Mouse (Mus musculus) liver, postnatal 0 days (tissue): ENCODE results near the gene Cpeb3. TPM values are rescaled to one million over a fixed set of nuclear protein-coding genes. Genes with fewer than 3 reads are reported as not detected.

ENCODE experiments used
- ATAC-seq: fragments of 200-750 bp; cut with Nextera tagmentation; 2 replicates; pipeline ENCODE4 v1.8.0; 2017; ENCODE audit warnings: mild to moderate bottlenecking, moderate library complexity
- DNase-seq: peaks from one replicate; pipeline ENCODE4 v3.0.0-alpha.2; 2016
- H3K27ac ChIP-seq: fragments of 300-500 bp; sonication (generic); 2 replicates; pipeline ENCODE4 v1.5.1; 2014; ENCODE audit warnings: antibody characterized with exemption, moderate library complexity, mild to moderate bottlenecking, low read depth
- H3K27me3 ChIP-seq: fragments of 300-500 bp; sonication (generic); 2 replicates; pipeline ENCODE4 v1.6.1; 2014; ENCODE audit warnings: low read length, control low read depth, mixed read lengths; ENCODE audit not compliant: insufficient read depth
- H3K36me3 ChIP-seq: fragments of 300-500 bp; sonication (generic); replicated peaks from 2 replicates; pipeline ENCODE4 v1.6.1; 2014; ENCODE audit warnings: mild to moderate bottlenecking, control low read depth, low read length, moderate library complexity, mixed read lengths; ENCODE audit not compliant: insufficient read depth
- H3K4me1 ChIP-seq: fragments of 300-500 bp; sonication (generic); 2 replicates; pipeline ENCODE4 v1.6.1; 2014; ENCODE audit warnings: antibody characterized with exemption, mild to moderate bottlenecking, control low read depth; ENCODE audit not compliant: insufficient read depth
- H3K4me2 ChIP-seq: fragments of 300-500 bp; sonication (generic); 2 replicates; pipeline ENCODE4 v1.6.1; 2014; ENCODE audit warnings: low read depth, mild to moderate bottlenecking, low read length, moderate library complexity, mixed read lengths
- H3K4me3 ChIP-seq: fragments of 300-500 bp; sonication (generic); 2 replicates; pipeline ENCODE4 v1.5.1; 2014; ENCODE audit warnings: low read depth, low read length
- H3K9ac ChIP-seq: fragments of 300-500 bp; sonication (generic); replicated peaks from 2 replicates; pipeline ENCODE4 v1.6.1; 2014; ENCODE audit warnings: mild to moderate bottlenecking, moderate library complexity
- H3K9me3 ChIP-seq: fragments of 300-500 bp; sonication (generic); 2 replicates; pipeline ENCODE4 v1.6.1; 2016; ENCODE audit warnings: mild to moderate bottlenecking, control low read depth, low read length, mixed read lengths
- CTCF ChIP-seq: sonication (generic); IDR thresholded peaks from 2 replicates; pipeline ENCODE4 v1.5.1; 2016; ENCODE audit warnings: antibody characterized with exemption, low read depth
- EP300 ChIP-seq: IDR thresholded peaks from 2 replicates; pipeline ENCODE4 v1.6.1; 2016; ENCODE audit warnings: antibody characterized with exemption, low read depth, mild to moderate bottlenecking
- WGBS: fragments of 180-500 bp; shearing (Covaris S2); extraction: QIAGEN DNeasy Blood & Tissue Kit; methylation state at CpG from one replicate; pipeline ENCODE4 v1.1.7; 2014; ENCODE audit not compliant: insufficient replicate concordance; 5-methylcytosine and 5-hydroxymethylcytosine counted together
- polyA plus RNA-seq: library from polyadenylated mRNA; unstranded; fragments of >200 nt; fragmentation: Nextera tagmentation; extraction: Ambion mirVana; gene quantifications from 2 replicates; pipeline ENCODE4 v1.2.1, GENCODE M21; 2015

The Cpeb3 gene
- polyA plus RNA-seq, 1 experiment from 2014 or later, result 2.1 TPM

DNA sequence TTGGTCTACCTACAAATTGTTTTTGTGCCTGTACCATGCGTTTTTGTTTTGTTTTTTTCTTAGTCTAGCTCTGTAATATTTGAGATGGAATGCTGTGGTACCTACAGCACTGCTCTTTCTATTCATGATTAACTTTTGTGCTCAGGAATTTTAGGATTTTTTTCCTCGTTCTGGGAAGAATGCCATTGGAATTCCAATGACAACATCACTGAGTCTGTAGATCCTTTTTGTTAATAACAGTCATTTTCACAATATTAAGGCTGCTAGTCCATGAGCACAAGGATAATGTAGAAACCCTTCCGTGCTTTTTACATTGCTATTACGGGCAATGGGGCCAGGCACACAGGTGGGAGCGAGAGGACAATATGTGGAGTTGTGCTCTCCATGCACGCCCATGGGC is 96.6 kb downstream of the Cpeb3 start:
- H3K9me3 ChIP-seq, result no peaks in the 10 kb centered on the region

DNA sequence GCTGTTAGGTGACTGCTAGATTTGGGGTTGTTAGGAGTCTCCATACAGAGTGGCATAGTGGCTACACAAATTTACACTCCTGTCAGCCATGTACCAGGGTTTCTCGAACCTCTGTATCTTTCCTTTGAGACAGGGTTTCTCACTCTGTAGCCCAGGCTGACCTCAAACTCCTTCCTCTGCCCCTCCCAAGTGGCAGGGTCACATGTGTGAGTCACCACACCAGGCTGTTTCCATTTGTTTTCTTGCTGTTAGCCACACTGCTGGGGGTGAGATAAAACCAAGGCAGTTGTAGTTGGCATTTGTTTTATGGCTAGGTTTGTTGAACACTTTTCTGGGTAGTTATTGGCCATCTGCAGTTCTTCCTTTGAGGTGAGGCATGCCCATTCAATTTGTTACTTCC is 97.9 kb downstream of the Cpeb3 start:
- ATAC-seq (no peak), DNase-seq (no peak)
- H3K4me1 ChIP-seq, result no peaks in the 10 kb centered on the region; the same call in 1 of the 2 replicates
- TF ChIP-seq EP300, result no peak
- no peak for TF ChIP-seq CTCF
- no peaks in the 10 kb centered on the region for H3K27me3 ChIP-seq
- H3K9ac ChIP-seq, result no peak overlapping the region
- no peak overlapping the region for H3K4me3 ChIP-seq
- no peak overlapping the region for H3K27ac ChIP-seq
- no peaks in the 10 kb centered on the region for H3K9me3 ChIP-seq
- no peaks in the 10 kb centered on the region for H3K36me3 ChIP-seq
- WGBS, result 29% methylated on average over 1 of the region's 1 CpGs
- H3K4me2 ChIP-seq, result no peak overlapping the region

More for the DNA sequence above, 96.6 kb downstream of the Cpeb3 start:
- H3K27me3 ChIP-seq, result no peaks in the 10 kb centered on the region
- no peak for TF ChIP-seq CTCF
- TF ChIP-seq EP300, result no peak
- H3K36me3 ChIP-seq, result no peaks in the 10 kb centered on the region
- no peak overlapping the region for H3K4me2 ChIP-seq
- H3K4me3 ChIP-seq, result no peak overlapping the region
- ATAC-seq (no peak), DNase-seq (no peak)
- no peaks in the 10 kb centered on the region; the same call in 1 of the 2 replicates for H3K4me1 ChIP-seq
- 83% methylated on average over 6 of the region's 6 CpGs for WGBS
- H3K9ac ChIP-seq, result no peak overlapping the region
- no peak overlapping the region for H3K27ac ChIP-seq

DNA sequence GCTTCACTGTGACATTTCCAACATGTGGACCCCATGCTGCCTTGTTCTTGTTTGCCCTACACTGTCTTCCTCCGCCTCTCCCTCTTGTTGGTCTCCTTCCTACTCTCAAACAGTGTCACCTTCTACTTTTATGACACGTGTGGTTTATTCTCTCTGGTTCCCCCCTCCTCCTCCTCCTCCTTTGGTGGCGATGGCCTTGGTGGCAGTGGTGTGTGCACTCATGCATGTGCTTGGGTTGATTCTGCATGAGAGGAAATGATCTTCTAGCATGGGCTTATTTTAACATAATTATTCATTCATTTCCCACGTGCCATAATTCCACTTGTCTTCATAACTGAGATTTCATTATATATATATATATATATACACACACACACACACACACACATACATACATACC is 98.5 kb downstream of the Cpeb3 start:
- Histone ChIP-seq H3K36me3 (no peaks in the 10 kb centered on the region), H3K27me3 (no peaks in the 10 kb centered on the region), H3K9ac (no peak overlapping the region), H3K4me2 (no peak overlapping the region), H3K4me3 (no peak overlapping the region), H3K9me3 (no peaks in the 10 kb centered on the region), H3K4me1 (no peaks in the 10 kb centered on the region; the same call in 1 of the 2 replicates), H3K27ac (no peak overlapping the region)
- TF ChIP-seq EP300, result no peak
- TF ChIP-seq CTCF, result no peak
- no peak for DNase-seq
- 81% methylated on average over 4 of the region's 4 CpGs for WGBS
- no peak for ATAC-seq

DNA sequence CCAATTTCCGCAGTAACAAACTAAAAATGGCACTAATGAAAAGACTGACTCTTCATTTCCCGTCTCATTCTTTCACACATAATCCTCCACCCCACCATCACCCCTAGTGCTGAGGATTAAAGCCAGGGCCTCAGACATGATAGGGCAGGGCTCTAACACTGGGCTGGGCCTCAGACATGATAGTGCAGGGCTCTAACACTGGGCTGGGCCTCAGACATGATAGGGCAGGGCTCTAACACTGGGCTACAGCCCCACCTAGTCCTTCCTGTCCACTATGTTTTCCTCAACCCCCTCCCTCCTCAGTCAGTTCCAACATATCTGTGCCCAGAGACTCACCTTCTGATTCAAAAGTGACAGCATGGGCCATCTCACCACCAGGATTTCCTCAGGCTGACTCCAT is 107.7 kb downstream of the Cpeb3 start:
- no peak overlapping the region for H3K27ac ChIP-seq
- no peaks in the 10 kb centered on the region for H3K9me3 ChIP-seq
- DNase-seq (no peak), ATAC-seq (no peak)
- WGBS, result 69% methylated on average over 2 of the region's 2 CpGs
- no peaks in the 10 kb centered on the region for H3K36me3 ChIP-seq
- no peaks in the 10 kb centered on the region for H3K27me3 ChIP-seq
- TF ChIP-seq EP300, result no peak
- TF ChIP-seq CTCF, result no peak
- no peak overlapping the region for H3K9ac ChIP-seq
- no peak overlapping the region for H3K4me2 ChIP-seq
- no peak overlapping the region for H3K4me3 ChIP-seq
- H3K4me1 ChIP-seq, result no peaks in the 10 kb centered on the region

DNA sequence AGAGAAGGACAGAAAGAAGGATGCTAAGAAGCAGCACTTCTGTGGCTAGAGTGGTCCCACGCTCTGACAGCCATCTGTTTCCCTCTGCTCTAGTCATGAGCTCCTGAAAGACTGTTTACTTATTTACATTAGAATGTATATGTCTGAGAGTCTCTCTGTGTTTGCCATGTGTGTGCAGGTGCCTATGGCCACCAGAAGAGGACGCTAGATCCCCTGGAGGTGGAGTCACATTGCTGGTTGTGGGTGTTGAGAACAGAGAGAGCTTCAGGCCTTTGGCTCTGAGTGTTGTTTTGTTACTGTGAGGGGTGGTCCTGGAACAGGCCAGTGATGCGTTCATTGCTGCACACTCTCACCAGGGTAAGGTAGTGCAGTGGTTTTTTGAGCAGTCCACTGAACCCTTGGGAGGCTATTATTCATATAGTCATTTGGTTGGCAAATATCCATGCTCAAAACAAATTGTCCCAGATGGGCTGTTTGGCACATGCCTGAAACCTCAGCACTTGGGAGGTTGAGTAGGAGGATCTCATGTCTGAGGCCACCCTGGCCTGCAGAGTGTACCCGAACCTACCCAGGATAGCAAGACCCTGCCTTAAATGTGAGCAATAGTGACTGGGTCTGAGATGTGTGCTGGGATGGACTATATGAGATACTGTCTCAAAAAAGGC is 112.6 kb downstream of the Cpeb3 start:
- DNase-seq (no peak), ATAC-seq (no peak)
- WGBS, result 80% methylated on average over 4 of the region's 4 CpGs
- H3K4me1 ChIP-seq, result no peaks in the 10 kb centered on the region
- H3K9me3 ChIP-seq, result no peaks in the 10 kb centered on the region
- H3K9ac ChIP-seq, result no peak overlapping the region
- H3K4me2 ChIP-seq, result no peak overlapping the region
- H3K27me3 ChIP-seq, result no peaks in the 10 kb centered on the region
- no peak overlapping the region for H3K4me3 ChIP-seq
- TF ChIP-seq CTCF (peak; percentile 30), EP300 (no peak)
- no peak overlapping the region for H3K27ac ChIP-seq
- no peaks in the 10 kb centered on the region for H3K36me3 ChIP-seq

DNA sequence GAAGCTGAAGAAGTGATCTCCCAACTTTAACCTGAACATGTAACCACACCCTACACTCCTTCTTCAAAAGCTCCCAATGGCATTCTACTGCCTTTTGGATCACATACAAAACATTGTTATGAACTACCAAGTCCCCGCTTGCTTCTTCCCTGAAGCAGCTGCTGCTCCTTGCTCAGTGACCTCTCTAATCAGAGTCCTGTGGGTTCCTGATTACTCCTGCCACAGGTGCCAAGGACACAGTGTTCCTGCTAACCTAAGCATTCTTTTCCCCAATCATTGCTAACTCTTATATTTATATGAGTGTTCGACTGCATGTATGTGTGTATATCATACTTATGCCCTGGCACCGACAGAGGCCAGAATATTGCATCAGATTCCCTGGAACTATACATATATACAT is 115.2 kb downstream of the Cpeb3 start:
- ATAC-seq (no peak), DNase-seq (no peak)
- Histone ChIP-seq H3K4me1 (no peaks in the 10 kb centered on the region), H3K9me3 (no peaks in the 10 kb centered on the region), H3K4me2 (no peak overlapping the region), H3K27me3 (no peaks in the 10 kb centered on the region), H3K27ac (no peak overlapping the region), H3K4me3 (no peak overlapping the region), H3K9ac (no peak overlapping the region), H3K36me3 (no peaks in the 10 kb centered on the region)
- no peak for TF ChIP-seq EP300
- TF ChIP-seq CTCF, result no peak
- WGBS, result 79% methylated on average over 3 of the region's 3 CpGs
